Mouse (Mus musculus): ENCODE measurements around the gene Pdcd2l.
"Not testable (repeated sequence)": the region's sequence is repeated elsewhere in the genome, so short reads cannot be mapped to it uniquely, and the experiment has no call there.

The Pdcd2l gene

DNA sequence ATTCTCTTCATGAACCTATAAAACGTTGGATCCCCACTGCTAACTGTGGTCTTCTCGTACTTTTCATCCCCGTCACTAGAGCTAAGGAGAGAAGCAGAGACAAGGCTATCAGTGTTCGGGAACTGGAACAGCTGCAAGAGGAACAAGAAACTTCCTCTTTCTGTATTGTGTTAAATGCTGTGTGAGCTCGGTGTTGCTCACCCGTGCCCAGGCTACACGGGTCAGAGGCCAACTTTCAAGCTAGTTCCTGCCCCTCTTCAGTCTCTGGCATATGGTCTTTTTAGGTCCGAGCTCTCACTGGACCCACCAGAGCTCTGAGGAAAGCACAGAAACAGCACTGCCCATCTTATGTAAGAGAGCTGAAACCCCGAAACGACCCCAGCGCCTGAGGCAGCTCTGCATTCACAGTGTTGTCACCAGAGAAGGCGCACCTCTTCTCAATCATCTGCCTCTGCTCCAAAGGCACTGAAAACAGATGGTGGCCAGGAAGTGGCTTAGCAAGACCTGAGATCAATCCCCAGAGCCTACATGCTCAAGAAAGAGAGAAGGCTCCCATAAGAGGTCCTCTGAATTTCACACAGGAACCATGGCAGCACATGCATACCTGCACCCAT is 7.0 kb downstream of the Pdcd2l start:
- Histone ChIP-seq H3K27me3 (ENCODE audit: control insufficient read depth, insufficient read depth, low read length, poor library complexity, severe bottlenecking) (no peaks in the 10 kb centered on the region), H3K36me3 (ENCODE audit: control insufficient read depth, insufficient read depth, low read length, poor library complexity, severe bottlenecking) (peaks cover 5% of the 10 kb centered on the region)
- DNase-seq (ENCODE audit: low read depth, low spot score), result peak; percentile 69

DNA sequence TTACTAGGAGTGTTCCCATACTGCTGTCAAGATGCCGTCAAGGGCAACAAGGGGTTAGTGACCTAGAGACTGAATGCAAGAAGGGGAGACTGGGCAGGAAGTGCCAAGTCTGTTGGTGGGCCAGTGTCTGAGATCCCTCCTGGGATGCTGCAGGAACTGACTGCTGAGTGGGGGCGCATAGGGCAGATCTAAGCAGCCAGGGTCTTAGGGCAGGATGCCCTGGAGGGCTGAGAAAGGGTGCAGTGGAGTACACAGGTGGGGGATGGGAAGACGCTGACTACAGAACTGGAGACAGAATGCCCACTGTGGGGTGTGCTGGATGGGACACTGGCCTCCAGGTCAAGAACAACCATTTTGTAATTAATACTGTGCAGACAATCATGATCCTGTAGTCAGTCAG is 12.7 kb downstream of the Pdcd2l start:
- Histone ChIP-seq H3K36me3 (ENCODE audit: control insufficient read depth, insufficient read depth, low read length, poor library complexity, severe bottlenecking) (peaks cover 2% of the 10 kb centered on the region), H3K27me3 (ENCODE audit: control insufficient read depth, insufficient read depth, low read length, poor library complexity, severe bottlenecking) (no peaks in the 10 kb centered on the region)
- no peak for DNase-seq (ENCODE audit: low read depth, low spot score)

DNA sequence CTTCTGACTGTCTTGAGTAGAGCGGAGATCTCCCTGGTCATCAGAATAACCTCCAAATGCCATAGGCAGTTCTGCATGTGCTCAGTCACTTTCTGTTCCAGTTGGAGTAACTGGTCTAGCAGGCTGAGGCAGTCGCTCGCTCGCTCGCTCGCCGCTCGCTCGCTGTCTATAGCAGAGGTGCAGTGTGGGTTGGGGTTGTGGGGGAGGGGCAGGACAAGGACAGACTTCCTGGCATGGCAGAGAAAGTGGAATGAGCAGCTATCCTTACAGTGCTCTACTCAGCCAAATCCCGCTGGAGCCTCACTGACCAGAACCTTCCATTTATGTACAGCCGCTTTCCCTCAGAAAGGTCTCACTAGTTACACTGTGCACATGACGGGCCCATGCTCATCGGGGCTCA is 13.1 kb downstream of the Pdcd2l start:
- H3K36me3 ChIP-seq (ENCODE audit: control insufficient read depth, insufficient read depth, low read length, poor library complexity, severe bottlenecking), result peaks cover 2% of the 10 kb centered on the region
- DNase-seq (ENCODE audit: low read depth, low spot score), result no peak

DNA sequence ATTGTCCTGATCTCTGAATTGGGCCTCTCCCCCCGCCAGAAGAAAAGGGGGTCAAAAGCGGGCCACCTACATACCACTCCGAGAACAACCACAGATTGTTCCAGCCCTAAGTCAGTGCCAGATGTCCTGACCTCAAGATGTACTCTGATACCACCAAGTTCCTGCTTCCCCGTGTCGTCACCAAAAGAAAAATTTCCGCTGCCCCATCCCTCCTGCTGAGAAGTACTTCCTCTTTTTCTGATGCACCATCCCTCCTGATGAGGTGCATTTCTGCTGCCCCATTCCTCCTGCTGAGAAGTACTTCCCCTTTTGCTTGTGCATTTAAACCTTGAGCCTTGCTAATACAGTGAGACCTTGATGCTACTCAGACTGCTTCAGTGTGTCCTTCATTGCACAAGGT is 20.2 kb downstream of the Pdcd2l start:
- H3K27me3 ChIP-seq (ENCODE audit: control insufficient read depth, insufficient read depth, low read length, poor library complexity, severe bottlenecking), result not testable (repeated sequence)
- DNase-seq (ENCODE audit: low read depth, low spot score), result peak; percentile 53

More for the DNA sequence above, 13.1 kb downstream of the Pdcd2l start:
- H3K27me3 ChIP-seq (ENCODE audit: control insufficient read depth, insufficient read depth, low read length, poor library complexity, severe bottlenecking), result no peaks in the 10 kb centered on the region

DNA sequence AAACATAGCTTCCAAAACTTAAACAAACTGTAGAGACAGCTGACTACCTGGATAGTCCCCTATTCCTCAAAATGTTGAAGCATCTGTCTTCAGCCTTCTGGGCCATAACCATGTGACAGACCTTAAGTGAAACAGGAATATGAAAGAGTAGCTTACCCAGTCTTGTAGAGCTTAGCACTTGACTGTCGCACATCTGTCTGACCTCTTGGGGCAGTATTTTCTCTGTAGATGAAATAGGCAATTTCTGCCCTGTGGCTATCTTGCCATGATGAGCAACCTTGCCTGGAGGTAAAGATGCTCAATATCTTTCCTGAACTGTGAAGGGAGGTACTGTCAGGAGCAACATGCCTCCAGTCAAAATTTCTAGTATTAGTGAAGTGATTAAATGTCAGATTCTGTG is 24.2 kb downstream of the Pdcd2l start:
- no peaks in the 10 kb centered on the region for H3K27me3 ChIP-seq (ENCODE audit: control insufficient read depth, insufficient read depth, low read length, poor library complexity, severe bottlenecking)
- no peaks in the 10 kb centered on the region for H3K36me3 ChIP-seq (ENCODE audit: control insufficient read depth, insufficient read depth, low read length, poor library complexity, severe bottlenecking)
- DNase-seq (ENCODE audit: low read depth, low spot score), result peak; percentile 32

More for the DNA sequence above, 20.2 kb downstream of the Pdcd2l start:
- not testable (repeated sequence) for H3K36me3 ChIP-seq (ENCODE audit: control insufficient read depth, insufficient read depth, low read length, poor library complexity, severe bottlenecking)

DNA sequence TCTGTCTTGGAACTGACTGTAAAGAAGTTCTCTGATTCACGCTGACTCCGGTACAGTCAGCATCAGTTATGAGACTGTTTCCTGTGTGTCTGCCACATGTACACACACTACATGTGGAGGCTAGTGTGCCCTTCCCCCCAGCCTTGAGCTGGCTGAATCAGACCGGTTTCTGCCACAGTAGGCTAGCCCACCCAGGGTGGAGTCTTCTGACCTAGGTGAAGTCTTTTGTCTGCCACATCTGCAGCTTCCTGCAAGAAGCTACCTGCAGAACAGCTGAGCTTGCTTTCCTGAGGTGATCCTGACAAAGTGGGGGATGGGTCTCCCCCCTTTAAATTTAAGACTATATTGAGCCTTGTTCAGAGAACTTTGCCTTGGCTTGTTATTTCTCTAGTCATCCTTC is 27.0 kb downstream of the Pdcd2l start, which contains the start of gene Uba2:
Gene Uba2, minus strand, starts transcription at position 146 of the 400 bp plus-strand sequence.
- H3K27me3 ChIP-seq (ENCODE audit: control insufficient read depth, insufficient read depth, low read length, poor library complexity, severe bottlenecking), result no peaks in the 10 kb centered on the region
- H3K36me3 ChIP-seq (ENCODE audit: control insufficient read depth, insufficient read depth, low read length, poor library complexity, severe bottlenecking), result peaks cover 4% of the 10 kb centered on the region
- no peak for DNase-seq (ENCODE audit: low read depth, low spot score)

DNA sequence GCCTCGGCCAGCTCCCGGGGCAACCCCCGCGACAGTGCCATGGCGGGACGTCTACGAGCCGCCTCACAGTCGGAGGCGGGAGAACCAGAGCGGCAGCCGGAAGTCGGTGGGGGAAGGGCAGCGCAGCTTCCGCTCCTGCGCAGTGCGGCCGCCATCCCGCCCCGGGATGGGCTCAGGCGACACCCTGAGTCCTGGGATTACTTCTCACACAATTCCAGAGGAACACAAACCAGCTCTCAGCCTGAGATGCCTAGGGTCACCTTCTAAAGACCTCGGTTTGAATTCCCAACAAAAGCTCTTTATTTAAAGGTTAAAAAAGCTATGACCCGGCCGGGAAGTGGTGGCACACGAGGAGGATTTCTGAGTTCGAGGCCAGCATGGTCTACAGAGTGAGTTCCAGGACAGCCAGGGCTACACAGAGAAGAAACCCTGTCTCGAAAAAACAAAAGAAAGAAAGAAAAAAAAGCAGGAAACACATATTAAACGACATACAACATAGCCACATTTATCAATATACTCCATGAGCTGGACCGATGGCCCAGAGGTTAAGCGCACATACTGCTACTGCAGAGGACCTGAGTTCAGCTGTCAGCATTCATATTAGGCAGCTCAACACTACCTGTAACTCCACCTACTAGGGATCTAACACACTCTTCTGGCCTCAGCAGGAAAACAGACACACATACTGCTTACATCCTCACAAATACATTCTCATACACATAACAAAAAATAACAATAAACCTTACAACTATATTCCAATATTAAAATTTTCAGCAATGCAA is 27.8 kb downstream of the Pdcd2l start:
- peak; percentile 88 for DNase-seq (ENCODE audit: low read depth, low spot score)
- H3K36me3 ChIP-seq (ENCODE audit: control insufficient read depth, insufficient read depth, low read length, poor library complexity, severe bottlenecking), result peaks cover 4% of the 10 kb centered on the region
- H3K27me3 ChIP-seq (ENCODE audit: control insufficient read depth, insufficient read depth, low read length, poor library complexity, severe bottlenecking), result no peaks in the 10 kb centered on the region

DNA sequence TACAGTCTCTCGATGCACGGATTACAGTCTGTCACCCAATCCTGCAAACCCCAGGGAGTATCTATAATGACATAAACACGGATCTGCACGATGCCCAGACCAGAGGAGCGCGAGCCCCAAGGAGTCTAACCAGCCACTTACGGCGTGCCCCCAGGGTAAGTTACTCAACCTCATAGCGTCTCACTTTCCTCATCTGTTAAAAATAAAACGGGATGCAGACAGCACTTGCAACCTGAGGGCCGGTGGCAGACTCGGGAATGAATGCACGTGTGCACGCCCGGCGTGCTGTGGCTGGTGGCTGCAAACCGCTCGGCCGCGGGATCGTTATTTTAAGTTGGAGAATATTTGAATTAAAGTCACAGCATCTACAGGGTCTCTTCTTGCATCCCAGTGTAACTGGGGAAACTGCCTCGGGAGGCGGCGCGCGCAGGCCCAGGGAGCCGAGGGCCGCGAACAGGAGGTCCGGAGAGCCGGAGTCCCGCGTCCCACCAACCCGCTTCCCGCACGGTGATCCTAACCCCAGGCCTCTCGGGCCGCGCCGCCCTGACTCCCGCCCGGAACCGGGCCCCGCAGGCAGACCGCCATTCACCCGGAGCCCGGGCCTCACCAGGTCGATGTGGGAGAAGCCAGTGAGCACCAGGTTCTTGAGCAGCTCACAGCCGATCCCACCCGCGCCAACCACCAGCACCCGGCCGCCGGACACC is 28.5 kb downstream of the Pdcd2l start:
- peaks cover 4% of the 10 kb centered on the region for H3K36me3 ChIP-seq (ENCODE audit: control insufficient read depth, insufficient read depth, low read length, poor library complexity, severe bottlenecking)
- DNase-seq (ENCODE audit: low read depth, low spot score), result no peak
- no peaks in the 10 kb centered on the region for H3K27me3 ChIP-seq (ENCODE audit: control insufficient read depth, insufficient read depth, low read length, poor library complexity, severe bottlenecking)

DNA sequence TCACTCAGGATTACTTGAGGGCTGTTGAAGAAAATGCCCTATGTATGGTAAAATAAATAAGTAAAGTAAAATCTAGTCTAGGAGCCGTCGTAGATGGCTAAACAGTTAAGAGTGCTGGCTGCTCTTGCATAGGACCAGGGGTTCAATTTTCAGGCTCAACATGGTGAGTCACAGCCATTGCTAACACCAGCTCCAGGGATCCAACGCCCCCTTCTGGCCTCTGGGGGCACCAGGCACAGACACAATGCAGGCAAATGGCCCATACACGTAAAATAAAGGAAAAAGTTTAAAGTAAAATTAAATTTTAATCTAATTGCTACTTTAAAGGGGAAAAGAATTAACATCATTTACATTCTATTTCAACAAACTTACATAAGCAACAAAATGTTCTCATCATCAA is 29.6 kb downstream of the Pdcd2l start:
- Histone ChIP-seq H3K27me3 (ENCODE audit: control insufficient read depth, insufficient read depth, low read length, poor library complexity, severe bottlenecking) (no peaks in the 10 kb centered on the region), H3K36me3 (ENCODE audit: control insufficient read depth, insufficient read depth, low read length, poor library complexity, severe bottlenecking) (peaks cover 4% of the 10 kb centered on the region)
- peak; percentile 54 for DNase-seq (ENCODE audit: low read depth, low spot score)

DNA sequence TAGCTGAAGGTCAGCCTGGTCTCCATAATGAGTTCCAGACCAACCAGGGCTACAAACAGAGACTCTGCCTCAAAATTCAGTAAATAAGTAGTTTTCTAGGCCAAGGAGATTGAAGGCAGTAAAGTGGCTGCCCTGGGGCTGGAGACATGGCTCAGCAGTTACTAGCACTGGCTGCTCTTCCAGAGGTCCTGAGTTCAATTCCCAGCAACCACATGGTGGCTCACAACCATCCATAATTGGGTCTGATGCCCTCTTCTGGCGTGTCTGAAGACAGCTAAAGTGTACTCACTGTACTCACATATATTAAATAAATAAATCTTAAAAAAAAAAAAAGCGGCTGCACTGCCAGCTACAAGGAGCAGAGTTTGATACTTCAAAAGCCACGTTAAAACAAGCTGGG is 30.5 kb downstream of the Pdcd2l start:
- Histone ChIP-seq H3K36me3 (ENCODE audit: control insufficient read depth, insufficient read depth, low read length, poor library complexity, severe bottlenecking) (peaks cover 4% of the 10 kb centered on the region), H3K27me3 (ENCODE audit: control insufficient read depth, insufficient read depth, low read length, poor library complexity, severe bottlenecking) (no peaks in the 10 kb centered on the region)
- no peak for DNase-seq (ENCODE audit: low read depth, low spot score)

DNA sequence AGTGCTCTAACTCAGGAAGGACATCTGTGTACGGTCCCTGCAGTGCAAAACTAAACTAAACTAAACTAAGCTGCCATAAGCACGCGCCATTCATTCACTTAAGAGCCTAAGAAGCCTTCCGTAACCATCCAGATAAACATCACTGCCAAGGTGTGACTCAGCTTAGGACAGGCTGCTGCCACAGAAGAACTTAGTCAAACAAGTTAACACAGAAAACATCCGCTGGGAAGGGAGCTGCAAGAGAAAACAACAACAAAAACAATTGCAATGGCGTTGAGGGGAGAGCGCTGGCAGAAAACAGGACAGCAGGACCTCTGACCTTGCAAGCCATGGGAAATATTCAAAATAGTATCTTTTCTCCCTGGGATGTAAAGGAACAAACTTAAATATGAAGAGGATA is 31.8 kb downstream of the Pdcd2l start:
- DNase-seq (ENCODE audit: low read depth, low spot score), result no peak
- peaks cover 4% of the 10 kb centered on the region for H3K36me3 ChIP-seq (ENCODE audit: control insufficient read depth, insufficient read depth, low read length, poor library complexity, severe bottlenecking)
- H3K27me3 ChIP-seq (ENCODE audit: control insufficient read depth, insufficient read depth, low read length, poor library complexity, severe bottlenecking), result no peaks in the 10 kb centered on the region

DNA sequence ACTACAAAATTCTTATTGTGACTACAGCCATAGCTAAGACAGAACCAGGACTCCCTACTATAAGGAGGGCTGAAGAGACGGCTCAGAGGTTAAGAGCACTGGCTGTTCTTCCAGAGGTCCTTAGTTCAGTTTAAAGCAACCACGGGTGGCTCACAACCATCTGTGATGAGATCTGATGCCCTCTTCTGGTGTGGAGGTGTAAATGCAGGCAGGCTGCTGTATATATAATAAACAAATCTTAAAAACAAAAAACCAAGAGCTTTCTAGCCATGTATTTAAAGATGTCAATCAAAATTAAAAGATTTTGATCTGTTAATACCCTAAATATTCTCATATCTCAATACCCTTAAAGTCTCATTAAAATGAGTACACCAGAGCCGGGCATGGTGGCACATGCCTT is 37.3 kb downstream of the Pdcd2l start:
- Histone ChIP-seq H3K36me3 (ENCODE audit: control insufficient read depth, insufficient read depth, low read length, poor library complexity, severe bottlenecking) (peaks cover 10% of the 10 kb centered on the region), H3K27me3 (ENCODE audit: control insufficient read depth, insufficient read depth, low read length, poor library complexity, severe bottlenecking) (no peaks in the 10 kb centered on the region)
- no peak for DNase-seq (ENCODE audit: low read depth, low spot score)

DNA sequence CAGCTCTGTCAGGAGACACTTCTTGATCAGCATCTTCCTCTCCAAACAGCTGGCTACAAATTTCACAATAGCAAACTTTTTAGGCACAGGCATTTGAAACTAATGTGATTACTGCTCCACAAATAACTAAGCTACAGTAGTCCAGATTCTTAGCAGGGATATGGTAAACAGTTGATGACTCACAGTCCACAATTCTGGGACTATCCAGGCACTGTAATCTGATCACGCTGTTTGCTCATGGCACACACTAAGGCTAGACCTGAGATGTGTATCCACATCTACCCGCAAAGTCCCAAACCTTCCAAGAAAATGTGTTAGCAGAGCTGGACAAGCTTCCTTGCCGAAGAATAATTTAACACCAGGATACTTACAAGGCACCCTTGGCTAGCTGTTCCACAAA is 38.5 kb downstream of the Pdcd2l start:
- H3K36me3 ChIP-seq (ENCODE audit: control insufficient read depth, insufficient read depth, low read length, poor library complexity, severe bottlenecking), result peaks cover 15% of the 10 kb centered on the region
- H3K27me3 ChIP-seq (ENCODE audit: control insufficient read depth, insufficient read depth, low read length, poor library complexity, severe bottlenecking), result no peaks in the 10 kb centered on the region
- no peak for DNase-seq (ENCODE audit: low read depth, low spot score)

DNA sequence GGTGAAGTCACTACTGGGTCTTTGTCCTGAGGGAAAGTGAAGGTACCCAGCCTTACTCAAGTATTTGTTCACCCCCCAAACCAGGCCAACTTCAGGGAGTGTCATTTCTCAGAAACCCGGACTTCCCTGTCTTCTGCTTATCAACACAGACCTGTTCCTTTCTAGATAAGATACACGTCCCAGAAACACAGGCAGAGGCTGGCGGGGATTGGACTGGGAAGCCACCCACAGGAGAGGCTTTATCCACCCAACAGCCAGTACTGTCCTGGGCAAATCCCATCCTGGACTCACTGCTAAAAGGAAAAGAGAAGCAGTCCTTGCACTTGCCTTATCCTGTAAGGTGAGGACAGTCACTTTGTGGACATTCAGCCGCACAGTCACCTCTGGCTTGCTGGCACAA is 49.3 kb downstream of the Pdcd2l start:
- Histone ChIP-seq H3K27me3 (ENCODE audit: control insufficient read depth, insufficient read depth, low read length, poor library complexity, severe bottlenecking) (no peaks in the 10 kb centered on the region), H3K36me3 (ENCODE audit: control insufficient read depth, insufficient read depth, low read length, poor library complexity, severe bottlenecking) (peaks cover 49% of the 10 kb centered on the region)
- DNase-seq (ENCODE audit: low read depth, low spot score), result no peak

DNA sequence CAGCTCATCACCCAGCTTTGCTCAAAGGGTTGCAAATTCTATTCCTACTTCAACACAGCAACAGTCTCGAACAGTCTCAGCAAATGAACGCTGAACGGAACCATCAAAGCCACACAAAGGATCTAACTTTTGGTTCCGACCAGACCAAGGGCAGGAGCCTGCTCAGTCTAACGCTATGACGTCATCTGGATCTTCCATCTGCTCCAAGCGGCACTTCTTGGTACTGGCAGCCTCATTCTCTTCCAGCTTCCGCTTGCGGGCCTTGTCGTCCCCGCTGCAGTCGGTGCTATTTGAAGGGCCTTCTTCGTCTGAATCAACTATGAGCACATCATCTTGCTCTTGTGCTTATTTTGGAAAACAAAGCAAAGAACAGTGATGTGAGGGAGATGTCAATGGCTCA is 55.3 kb downstream of the Pdcd2l start:
- DNase-seq (ENCODE audit: low read depth, low spot score), result no peak
- Histone ChIP-seq H3K27me3 (ENCODE audit: control insufficient read depth, insufficient read depth, low read length, poor library complexity, severe bottlenecking) (no peaks in the 10 kb centered on the region), H3K36me3 (ENCODE audit: control insufficient read depth, insufficient read depth, low read length, poor library complexity, severe bottlenecking) (peaks cover 18% of the 10 kb centered on the region)

All from splenic B cell, adult 2 months (primary cell).